Mouse (Mus musculus) embryonic fibroblast, embryonic 13.5 days (primary cell): ENCODE measurements around the gene Cct2.

Experiments
- CTCF ChIP-seq: IDR thresholded peaks from 2 replicates; pipeline ENCODE4 v1.5.1; 2011; ENCODE audit warnings: mild to moderate bottlenecking, control low read depth, low read length, moderate library complexity, borderline replicate concordance; ENCODE audit not compliant: insufficient read depth
- POLR2A ChIP-seq: IDR thresholded peaks from 2 replicates; pipeline ENCODE4 v1.6.1; 2011; ENCODE audit warnings: low read depth, mild to moderate bottlenecking, control low read depth, low read length, moderate library complexity

GRCm38 (mm10) chr10:117011047-117011446, 52.6 kb downstream of the Cct2 start:
- TF ChIP-seq CTCF (no peak), POLR2A (no peak)
